Mouse (Mus musculus) mouse trophoblast stem cell (cell line): ENCODE results near the gene Aatk.

Source experiments
- in situ Hi-C, 2 experiments: fragments of 300-500 bp; cut with MseI, MboI; formaldehyde crosslinking; loops; 2 replicates in 1 of 2; 3 replicates in 1 of 2; pipeline ENCODE4 v1.15.1; 2025

The Aatk gene

GRCm38 (mm10) chr11:119989115-119989564 is 57.8 kb downstream of the Aatk start:
- in situ Hi-C loops: loop anchor here in 1 of 2 experiments (5.0 kb wide), 1 partner anchor 67 kb away; no protein-coding TSS in a partner anchor

GRCm38 (mm10) chr11:119988391-119988790 is 58.6 kb downstream of the Aatk start:
- in situ Hi-C loops: loop anchor here in 1 of 2 experiments (5.0 kb wide), 1 partner anchor 66 kb away; no protein-coding TSS in a partner anchor

GRCm38 (mm10) chr11:119987876-119988275 is 59.1 kb downstream of the Aatk start:
- in situ Hi-C loops: loop anchor here in 1 of 2 experiments (5.0 kb wide), 1 partner anchor 66 kb away; no protein-coding TSS in a partner anchor

GRCm38 (mm10) chr11:119986751-119987425 is 60.1 kb downstream of the Aatk start:
- in situ Hi-C loops: loop anchor here in 1 of 2 experiments (5.0 kb wide), 1 partner anchor 65 kb away; no protein-coding TSS in a partner anchor

GRCm38 (mm10) chr11:119983151-119983550 is 63.8 kb downstream of the Aatk start:
- in situ Hi-C loops: no loop called here

- in situ Hi-C loops: no loop called here
These were observed 64.7 kb downstream of the Aatk start for GRCm38 (mm10) chr11:119982236-119982635.

GRCm38 (mm10) chr11:119981769-119982168 is 65.2 kb downstream of the Aatk start:
- in situ Hi-C loops: no loop called here

- in situ Hi-C loops: no loop called here
These were observed 67.2 kb downstream of the Aatk start for GRCm38 (mm10) chr11:119979596-119980385.

- in situ Hi-C loops: no loop called here
These were observed 68.3 kb downstream of the Aatk start for GRCm38 (mm10) chr11:119978701-119979100.

GRCm38 (mm10) chr11:119975739-119976501 is 71.0 kb downstream of the Aatk start:
- in situ Hi-C loops: no loop called here

- in situ Hi-C loops: no loop called here
These were observed 73.2 kb downstream of the Aatk start for GRCm38 (mm10) chr11:119973789-119974188.

- in situ Hi-C loops: no loop called here
These were observed 76.7 kb downstream of the Aatk start for GRCm38 (mm10) chr11:119970021-119970851.

- in situ Hi-C loops: no loop called here
These were observed 79.1 kb downstream of the Aatk start for GRCm38 (mm10) chr11:119967892-119968291.

- in situ Hi-C loops: no loop called here
These were observed 79.6 kb downstream of the Aatk start for GRCm38 (mm10) chr11:119967401-119967800.

GRCm38 (mm10) chr11:119966294-119966693 is 80.7 kb downstream of the Aatk start:
- in situ Hi-C loops: no loop called here

- in situ Hi-C loops: no loop called here
These were observed 81.9 kb downstream of the Aatk start for GRCm38 (mm10) chr11:119965053-119965452.

GRCm38 (mm10) chr11:119961511-119961910 is 85.5 kb downstream of the Aatk start:
- in situ Hi-C loops: no loop called here

- in situ Hi-C loops: no loop called here
These were observed 86.3 kb downstream of the Aatk start for GRCm38 (mm10) chr11:119960671-119961070.

- in situ Hi-C loops: no loop called here
These were observed 87.3 kb downstream of the Aatk start for GRCm38 (mm10) chr11:119959714-119960113.

- in situ Hi-C loops: no loop called here
These were observed 88.1 kb downstream of the Aatk start for GRCm38 (mm10) chr11:119958856-119959255.
